Mouse (Mus musculus) lung, postnatal 0 days (tissue): ENCODE results near the gene Lcmt1. TPM values are rescaled to one million over a fixed set of nuclear protein-coding genes. Genes with fewer than 3 reads are reported as not detected.

ENCODE experiments used
- ATAC-seq: fragments of 200-750 bp; cut with Nextera tagmentation; 2 replicates; pipeline ENCODE4 v1.8.0; 2017; ENCODE audit warnings: moderate library complexity
- DNase-seq: peaks from one replicate; pipeline ENCODE4 v3.0.0-alpha.2; 2016; ENCODE audit warnings: low spot score
- H3K27ac ChIP-seq: fragments of 300-500 bp; sonication (generic); 2 replicates; pipeline ENCODE4 v1.5.1; 2014; ENCODE audit warnings: antibody characterized with exemption, mild to moderate bottlenecking, low read length, mixed read lengths
- H3K27me3 ChIP-seq: fragments of 300-500 bp; sonication (generic); replicated peaks from 2 replicates; pipeline ENCODE4 v1.6.1; 2014; ENCODE audit warnings: low read length, mixed read lengths; ENCODE audit not compliant: insufficient read depth
- H3K36me3 ChIP-seq: fragments of 300-500 bp; sonication (generic); 2 replicates; pipeline ENCODE4 v1.6.1; 2014; ENCODE audit warnings: low read length, mixed read lengths; ENCODE audit not compliant: insufficient read depth
- H3K4me1 ChIP-seq: fragments of 300-500 bp; sonication (generic); 2 replicates; pipeline ENCODE4 v1.6.1; 2014; ENCODE audit warnings: antibody characterized with exemption, low read depth, low read length, mixed read lengths; ENCODE audit not compliant: insufficient read depth
- H3K4me2 ChIP-seq: fragments of 300-500 bp; sonication (generic); replicated peaks from 2 replicates; pipeline ENCODE4 v1.6.1; 2014; ENCODE audit warnings: low read depth, mild to moderate bottlenecking, low read length, moderate library complexity, mixed read lengths
- H3K4me3 ChIP-seq: fragments of 300-500 bp; sonication (generic); 2 replicates; pipeline ENCODE4 v1.5.1; 2014; ENCODE audit warnings: low read depth, low read length
- H3K9ac ChIP-seq: fragments of 300-500 bp; sonication (generic); replicated peaks from 2 replicates; pipeline ENCODE4 v1.6.1; 2014; ENCODE audit warnings: low read depth, mild to moderate bottlenecking
- H3K9me3 ChIP-seq: fragments of 300-500 bp; sonication (generic); 2 replicates; pipeline ENCODE4 v1.6.1; 2016; ENCODE audit warnings: low read length, mixed read lengths
- CTCF ChIP-seq: IDR thresholded peaks from 2 replicates; pipeline ENCODE4 v1.5.1; 2016; ENCODE audit warnings: antibody characterized with exemption, mild to moderate bottlenecking
- EP300 ChIP-seq: IDR thresholded peaks from 2 replicates; pipeline ENCODE4 v1.6.1; 2016; ENCODE audit warnings: antibody characterized with exemption, mild to moderate bottlenecking, control low read depth
- WGBS: fragments of 180-500 bp; shearing (Covaris S2); extraction: QIAGEN DNeasy Blood & Tissue Kit; methylation state at CpG from one replicate; pipeline ENCODE4 v1.1.7; 2014; 5-methylcytosine and 5-hydroxymethylcytosine counted together
- polyA plus RNA-seq: library from polyadenylated mRNA; unstranded; fragments of >200 nt; fragmentation: Nextera tagmentation; extraction: Ambion mirVana; gene quantifications from 2 replicates; pipeline ENCODE4 v1.2.1, GENCODE M21; 2015

Lcmt1 gene
- polyA plus RNA-seq, 1 experiment from 2014 or later = 24.4 TPM

GRCm38 (mm10) chr7:123401121-123401520, 31.5 kb downstream of the Lcmt1 start:
- WGBS = 70% methylated on average over 3 of the region's 3 CpGs
- no peak overlapping the region for H3K9ac ChIP-seq
- H3K27me3 ChIP-seq = no peaks in the 10 kb centered on the region
- H3K36me3 ChIP-seq = peaks cover 18% of the 10 kb centered on the region; the same call in 1 of the 2 replicates
- no peaks in the 10 kb centered on the region for H3K9me3 ChIP-seq
- no peaks in the 10 kb centered on the region for H3K4me1 ChIP-seq
- ATAC-seq (no peak), DNase-seq (no peak)
- no peak overlapping the region for H3K27ac ChIP-seq
- H3K4me3 ChIP-seq = no peak overlapping the region
- TF ChIP-seq CTCF (no peak), EP300 (no peak)
- no peak overlapping the region for H3K4me2 ChIP-seq

- ATAC-seq = no peak
- no peak for DNase-seq
- H3K4me3 ChIP-seq = no peak overlapping the region
- H3K9ac ChIP-seq = no peak overlapping the region
- WGBS = 85% methylated on average over 6 of the region's 6 CpGs
- no peak overlapping the region for H3K27ac ChIP-seq
- no peak overlapping the region for H3K4me2 ChIP-seq
- no peak for TF ChIP-seq CTCF
- no peak for TF ChIP-seq EP300
- H3K9me3 ChIP-seq = no peaks in the 10 kb centered on the region
- no peaks in the 10 kb centered on the region for H3K27me3 ChIP-seq
- no peaks in the 10 kb centered on the region for H3K4me1 ChIP-seq
- H3K36me3 ChIP-seq = peaks cover 19% of the 10 kb centered on the region; the same call in 1 of the 2 replicates
These were observed 34.6 kb downstream of the Lcmt1 start for GRCm38 (mm10) chr7:123404198-123404597.

GRCm38 (mm10) chr7:123405619-123406018, 36.0 kb downstream of the Lcmt1 start:
- Histone ChIP-seq H3K9ac (no peak overlapping the region), H3K4me3 (no peak overlapping the region), H3K4me2 (no peak overlapping the region), H3K36me3 (peaks cover 19% of the 10 kb centered on the region), H3K4me1 (no peaks in the 10 kb centered on the region), H3K9me3 (no peaks in the 10 kb centered on the region), H3K27ac (no peak overlapping the region), H3K27me3 (no peaks in the 10 kb centered on the region)
- ATAC-seq (no peak), DNase-seq (no peak)
- WGBS = 59% methylated on average over 3 of the region's 3 CpGs
- no peak for TF ChIP-seq CTCF
- TF ChIP-seq EP300 = no peak

DNA sequence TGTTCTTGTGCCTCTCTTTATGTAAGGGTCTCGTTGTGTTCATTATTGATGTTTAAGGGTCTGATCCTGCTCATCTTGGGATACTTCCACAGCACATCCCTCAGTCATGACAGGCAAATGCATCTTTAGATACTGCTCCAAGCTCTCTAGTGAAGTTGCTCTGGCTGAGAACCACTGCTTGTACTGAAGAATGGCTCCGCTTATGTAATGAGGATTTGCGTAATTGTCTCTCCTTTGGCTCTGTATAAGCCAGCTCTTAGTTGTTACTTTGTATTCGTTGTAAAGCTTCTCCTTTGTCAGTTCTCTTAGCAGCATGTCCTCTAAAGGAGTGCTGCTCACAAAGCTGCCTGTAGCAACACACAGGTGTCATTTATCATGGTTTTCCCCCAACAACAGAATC, 37.4 kb downstream of the Lcmt1 start:
- H3K4me2 ChIP-seq = no peak overlapping the region
- no peak for TF ChIP-seq CTCF
- no peak for TF ChIP-seq EP300
- H3K27ac ChIP-seq = no peak overlapping the region
- no peak overlapping the region for H3K9ac ChIP-seq
- no peaks in the 10 kb centered on the region for H3K9me3 ChIP-seq
- H3K36me3 ChIP-seq = peaks cover 19% of the 10 kb centered on the region
- no peak overlapping the region for H3K4me3 ChIP-seq
- no peaks in the 10 kb centered on the region for H3K27me3 ChIP-seq
- no peak for ATAC-seq
- DNase-seq = no peak
- 82% methylated on average over 4 of the region's 4 CpGs for WGBS
- H3K4me1 ChIP-seq = no peaks in the 10 kb centered on the region

- H3K4me2 ChIP-seq = no peak overlapping the region
- TF ChIP-seq EP300 = no peak
- TF ChIP-seq CTCF = no peak
- no peak overlapping the region for H3K4me3 ChIP-seq
- no peak overlapping the region for H3K9ac ChIP-seq
- DNase-seq (no peak), ATAC-seq (no peak)
- H3K4me1 ChIP-seq = no peaks in the 10 kb centered on the region
- H3K36me3 ChIP-seq = peaks cover 8% of the 10 kb centered on the region
- 90% methylated on average over 7 of the region's 7 CpGs for WGBS
- no peaks in the 10 kb centered on the region for H3K9me3 ChIP-seq
- no peaks in the 10 kb centered on the region for H3K27me3 ChIP-seq
- H3K27ac ChIP-seq = no peak overlapping the region
These were observed 40.9 kb downstream of the Lcmt1 start for GRCm38 (mm10) chr7:123410502-123410901.

DNA sequence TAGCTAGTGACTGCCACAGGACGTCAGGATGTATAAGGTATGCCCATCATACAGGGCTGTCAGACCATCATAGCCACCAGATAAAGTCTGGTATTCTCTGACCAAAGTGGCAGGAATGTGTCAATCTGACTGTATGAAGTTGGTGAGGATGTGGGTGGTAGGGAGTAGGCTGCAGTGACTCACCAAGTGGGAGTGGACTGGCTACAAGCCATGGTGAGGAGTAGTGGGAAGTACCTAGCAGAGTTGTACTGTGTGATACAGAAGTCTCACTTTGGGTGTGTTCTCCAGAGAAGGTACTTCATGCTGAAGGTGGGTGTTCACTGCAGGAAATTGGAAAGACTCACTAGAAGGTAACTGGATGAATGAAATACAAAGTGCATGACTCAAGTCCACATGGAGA, 41.5 kb downstream of the Lcmt1 start:
- no peaks in the 10 kb centered on the region for H3K4me1 ChIP-seq
- WGBS = 72% methylated on average over 1 of the region's 1 CpGs
- ATAC-seq (peak; percentile 84), DNase-seq (peak; percentile 56)
- TF ChIP-seq CTCF = no peak
- TF ChIP-seq EP300 = peak; percentile 41; the same call in 1 of the 2 replicates
- H3K4me3 ChIP-seq = no peak overlapping the region
- H3K36me3 ChIP-seq = peaks cover 2% of the 10 kb centered on the region
- H3K27ac ChIP-seq = no peak overlapping the region
- no peaks in the 10 kb centered on the region for H3K27me3 ChIP-seq
- H3K9ac ChIP-seq = no peak overlapping the region
- no peaks in the 10 kb centered on the region for H3K9me3 ChIP-seq
- no peak overlapping the region for H3K4me2 ChIP-seq

DNA sequence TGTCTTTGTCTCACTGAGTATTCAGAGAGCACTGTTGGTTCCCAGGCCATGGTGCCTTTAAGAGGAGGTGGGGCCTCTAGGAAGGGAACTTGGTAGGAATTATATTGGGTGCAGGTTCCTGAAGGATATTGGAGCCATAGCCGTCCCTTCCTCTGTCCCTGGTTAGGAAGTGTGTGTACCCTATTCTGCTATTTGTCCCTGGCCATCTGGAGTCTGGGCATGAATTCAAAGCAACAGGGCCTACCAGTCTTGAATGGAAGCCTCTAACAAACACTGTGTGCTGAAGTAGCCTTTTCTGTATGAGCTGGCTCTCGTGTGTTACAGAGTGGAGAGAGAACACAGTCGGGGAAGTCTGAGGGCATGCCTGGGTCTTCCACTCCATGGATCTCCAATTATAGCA, 42.6 kb downstream of the Lcmt1 start:
- Histone ChIP-seq H3K27ac (no peak overlapping the region), H3K27me3 (no peaks in the 10 kb centered on the region), H3K36me3 (no peaks in the 10 kb centered on the region; the same call in 1 of the 2 replicates), H3K9ac (no peak overlapping the region), H3K4me1 (no peaks in the 10 kb centered on the region), H3K4me3 (no peak overlapping the region), H3K9me3 (no peaks in the 10 kb centered on the region), H3K4me2 (no peak overlapping the region)
- DNase-seq (no peak), ATAC-seq (no peak)
- 74% methylated on average over 3 of the region's 3 CpGs for WGBS
- TF ChIP-seq CTCF (no peak), EP300 (no peak)
